Mouse (Mus musculus) kidney, postnatal 0 days (tissue): ENCODE results near the gene Bad. TPM values are rescaled to one million over a fixed set of nuclear protein-coding genes. Genes with fewer than 3 reads are reported as not detected.

ENCODE experiments used
- ATAC-seq: fragments of 200-750 bp; cut with Nextera tagmentation; replicated peaks from 2 replicates; pipeline ENCODE4 v1.8.0; 2017; ENCODE audit warnings: low read depth, moderate number of reproducible peaks, moderate TSS enrichment, moderate library complexity; ENCODE audit not compliant: low FRiP score
- DNase-seq: peaks from one replicate; pipeline ENCODE4 v3.0.0-alpha.2; 2016; ENCODE audit warnings: low spot score
- H3K27ac ChIP-seq: fragments of 300-500 bp; sonication (generic); 2 replicates; pipeline ENCODE4 v1.5.1; 2014; ENCODE audit warnings: mild to moderate bottlenecking
- H3K27me3 ChIP-seq: fragments of 300-500 bp; sonication (generic); 2 replicates; pipeline ENCODE4 v1.6.1; 2014; ENCODE audit warnings: low read length, mixed read lengths; ENCODE audit not compliant: insufficient read depth
- H3K36me3 ChIP-seq: fragments of 300-500 bp; sonication (generic); 2 replicates; pipeline ENCODE4 v1.6.1; 2014; ENCODE audit warnings: low read length, mixed read lengths; ENCODE audit not compliant: insufficient read depth
- H3K4me1 ChIP-seq: fragments of 300-500 bp; sonication (generic); replicated peaks from 2 replicates; pipeline ENCODE4 v1.6.1; 2014; ENCODE audit warnings: antibody characterized with exemption, low read length, mixed read lengths; ENCODE audit not compliant: insufficient read depth
- H3K4me2 ChIP-seq: fragments of 300-500 bp; sonication (generic); 2 replicates; pipeline ENCODE4 v1.6.1; 2014; ENCODE audit warnings: mild to moderate bottlenecking, low read length, moderate library complexity, mixed read lengths
- H3K4me3 ChIP-seq: fragments of 300-500 bp; sonication (generic); replicated peaks from 2 replicates; pipeline ENCODE4 v1.5.1; 2014; ENCODE audit warnings: low read depth, low read length
- H3K9ac ChIP-seq: fragments of 300-500 bp; sonication (generic); 2 replicates; pipeline ENCODE4 v1.6.1; 2014; ENCODE audit warnings: low read depth, low read length
- H3K9me3 ChIP-seq: fragments of 300-500 bp; sonication (generic); replicated peaks from 2 replicates; pipeline ENCODE4 v1.6.1; 2016; ENCODE audit warnings: low read length, inconsistent platforms, mixed read lengths
- CTCF ChIP-seq: IDR thresholded peaks from 2 replicates; pipeline ENCODE4 v1.5.1; 2016; ENCODE audit warnings: antibody characterized with exemption, low read depth, mild to moderate bottlenecking, moderate library complexity
- WGBS: fragments of 180-500 bp; shearing (Covaris S2); extraction: QIAGEN DNeasy Blood & Tissue Kit; methylation state at CpG from one replicate; pipeline ENCODE4 v1.1.7; 2014; 5-methylcytosine and 5-hydroxymethylcytosine counted together
- polyA plus RNA-seq: library from polyadenylated mRNA; unstranded; fragments of >200 nt; fragmentation: Nextera tagmentation; extraction: Ambion mirVana; gene quantifications from 2 replicates; pipeline ENCODE4 v1.2.1, GENCODE M21; 2015

The Bad gene
- polyA plus RNA-seq, 1 experiment from 2014 or later: 75.8 TPM

- Histone ChIP-seq H3K27me3 (peaks cover 3% of the 10 kb centered on the region; the same call in 1 of the 2 replicates), H3K9me3 (no peaks in the 10 kb centered on the region), H3K4me1 (peaks cover 9% of the 10 kb centered on the region), H3K9ac (peak overlapping the region; percentile 85), H3K27ac (peak overlapping the region; percentile 92), H3K36me3 (no peaks in the 10 kb centered on the region), H3K4me3 (peak overlapping the region; percentile 77), H3K4me2 (peak overlapping the region; percentile 97)
- no peak for TF ChIP-seq CTCF
- DNase-seq: peak; percentile 65
- 27% methylated on average over 8 of the region's 8 CpGs for WGBS
- peak; percentile 31 for ATAC-seq
Observed at GRCm38 (mm10) chr19:6919876-6920740, 21.6 kb upstream of the Bad start.

GRCm38 (mm10) chr19:6920741-6921636, 20.7 kb upstream of the Bad start:
- peaks cover 9% of the 10 kb centered on the region for H3K4me1 ChIP-seq
- peak overlapping the region; percentile 97 for H3K4me2 ChIP-seq
- H3K27ac ChIP-seq: peak overlapping the region; percentile 92
- WGBS: 1% methylated on average over 44 of the region's 48 CpGs
- no peaks in the 10 kb centered on the region for H3K9me3 ChIP-seq
- no peak for DNase-seq
- peak; percentile 0; the same call in 1 of the 2 replicates for ATAC-seq
- TF ChIP-seq CTCF: peak; percentile 34; the same call in 1 of the 2 replicates
- H3K4me3 ChIP-seq: peak overlapping the region; percentile 77
- H3K36me3 ChIP-seq: no peaks in the 10 kb centered on the region
- peaks cover 12% of the 10 kb centered on the region for H3K27me3 ChIP-seq
- peak overlapping the region; percentile 85 for H3K9ac ChIP-seq

GRCm38 (mm10) chr19:6921647-6922567, 19.8 kb upstream of the Bad start, which contains the start of gene Esrra:
Gene Esrra (minus strand): TSS chr19:6921813.
- peak within 1 kb of the TSS; percentile 97 for H3K4me2 ChIP-seq
- peaks cover 9% of the 10 kb centered on the region for H3K4me1 ChIP-seq
- DNase-seq: peak; percentile 100
- H3K9me3 ChIP-seq: no peaks in the 10 kb centered on the region
- ATAC-seq: peak; percentile 90
- no peaks in the 10 kb centered on the region for H3K36me3 ChIP-seq
- TF ChIP-seq CTCF: no peak
- peak within 1 kb of the TSS; percentile 85 for H3K9ac ChIP-seq
- H3K27me3 ChIP-seq: peaks cover 20% of the 10 kb centered on the region
- H3K4me3 ChIP-seq: peak within 1 kb of the TSS; percentile 77
- H3K27ac ChIP-seq: peak within 1 kb of the TSS; percentile 92
- under 1% methylated on average over 59 of the region's 66 CpGs for WGBS

DNA sequence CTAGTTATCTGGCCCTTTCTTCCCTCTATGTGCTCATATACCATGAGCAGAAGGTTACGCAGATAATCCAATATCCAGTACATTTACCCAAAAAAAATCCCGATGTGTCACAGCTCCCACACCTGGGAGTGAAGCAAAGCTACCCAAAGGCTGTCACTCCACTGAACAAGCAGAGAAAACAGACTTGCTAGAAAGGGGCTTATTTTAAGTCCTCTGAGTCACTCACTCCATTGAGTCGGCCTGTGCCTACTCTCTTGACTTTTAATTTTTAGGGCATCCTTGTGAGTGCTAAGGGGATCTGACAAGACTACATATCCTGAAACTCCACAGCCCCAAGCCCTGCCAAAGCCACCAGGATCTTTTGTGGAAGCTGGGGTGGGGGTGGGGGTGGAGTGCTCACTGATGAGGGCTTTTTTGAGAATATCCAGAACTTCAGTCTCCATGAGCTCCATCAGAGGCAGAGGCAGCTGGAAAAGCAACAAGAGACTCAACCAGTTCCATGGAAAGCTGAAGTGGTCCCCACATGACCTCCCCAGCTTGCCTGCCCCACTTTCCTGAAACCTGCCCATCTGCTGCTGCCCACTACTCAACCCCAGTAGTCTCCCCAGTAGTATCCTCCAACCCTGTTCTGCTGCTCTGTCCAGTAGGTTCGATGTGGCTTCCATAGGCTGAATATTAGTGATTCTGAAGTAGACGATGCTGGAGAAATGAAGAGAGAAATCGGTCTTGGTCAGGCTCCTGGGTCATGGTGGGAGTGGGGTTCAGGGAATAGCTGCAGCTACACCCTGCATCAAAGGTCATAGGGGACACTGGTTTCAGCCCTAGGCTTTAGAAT, 18.5 kb upstream of the Bad start:
- Histone ChIP-seq H3K9ac (0 out of 2 replicates have a peak overlapping the region, but pooled peaks have one; percentile 52), H3K4me1 (peaks cover 9% of the 10 kb centered on the region), H3K27ac (0 out of 2 replicates have a peak overlapping the region, but pooled peaks have one; percentile 62), H3K9me3 (no peaks in the 10 kb centered on the region), H3K27me3 (peaks cover 27% of the 10 kb centered on the region), H3K4me3 (no peak overlapping the region), H3K4me2 (no peak overlapping the region; the same call in 1 of the 2 replicates), H3K36me3 (no peaks in the 10 kb centered on the region)
- TF ChIP-seq CTCF: no peak
- DNase-seq (no peak), ATAC-seq (no peak)
- 62% methylated on average over 6 of the region's 6 CpGs for whole genome bisulfite sequencing
